Mouse (Mus musculus) embryonic facial prominence, embryonic 12.5 days (tissue): ENCODE measurements around the gene Zfp277. TPM values are rescaled to one million over a fixed set of nuclear protein-coding genes. Genes with fewer than 3 reads are reported as not detected.

Experiments
- ATAC-seq: fragments of 200-750 bp; cut with Nextera tagmentation; 2 replicates; pipeline ENCODE4 v1.8.0; 2017; ENCODE audit not compliant: insufficient number of reproducible peaks, insufficient read depth, low FRiP score, low TSS enrichment
- H3K27ac ChIP-seq: fragments of 300-500 bp; sonication (generic); 2 replicates; pipeline ENCODE4 v1.5.1; 2016; ENCODE audit warnings: mild to moderate bottlenecking
- H3K27me3 ChIP-seq: fragments of 300-500 bp; sonication (generic); 2 replicates; pipeline ENCODE4 v1.6.1; 2016; ENCODE audit warnings: mild to moderate bottlenecking, moderate library complexity
- H3K36me3 ChIP-seq: fragments of 300-500 bp; sonication (generic); 2 replicates; pipeline ENCODE4 v1.6.1; 2016; ENCODE audit warnings: mild to moderate bottlenecking
- H3K4me1 ChIP-seq: fragments of 300-500 bp; sonication (generic); 2 replicates; pipeline ENCODE4 v1.6.1; 2016
- H3K4me2 ChIP-seq: fragments of 300-500 bp; sonication (generic); replicated peaks from 2 replicates; pipeline ENCODE4 v1.6.1; 2016; ENCODE audit warnings: mild to moderate bottlenecking, moderate library complexity
- H3K4me3 ChIP-seq: fragments of 300-500 bp; sonication (generic); 2 replicates; pipeline ENCODE4 v1.5.1; 2016; ENCODE audit warnings: mild to moderate bottlenecking
- H3K9ac ChIP-seq: fragments of 300-500 bp; sonication (generic); 2 replicates; pipeline ENCODE4 v1.6.1; 2016; ENCODE audit warnings: mild to moderate bottlenecking, moderate library complexity
- H3K9me3 ChIP-seq: fragments of 300-500 bp; sonication (generic); 2 replicates; pipeline ENCODE4 v1.6.1; 2016; ENCODE audit warnings: mild to moderate bottlenecking, moderate library complexity
- WGBS: fragments of 180-500 bp; shearing (Covaris S2); methylation state at CpG from one replicate; pipeline ENCODE4 v1.1.7; 2016; 5-methylcytosine and 5-hydroxymethylcytosine counted together
- polyA plus RNA-seq: library from polyadenylated mRNA; unstranded; fragments of >200 nt; fragmentation: Nextera tagmentation; extraction: Ambion mirVana; gene quantifications from 2 replicates; pipeline ENCODE4 v1.2.1, GENCODE M21; 2016

Gene Zfp277
- polyA plus RNA-seq, 1 experiment from 2014 or later: 38.2 TPM

DNA sequence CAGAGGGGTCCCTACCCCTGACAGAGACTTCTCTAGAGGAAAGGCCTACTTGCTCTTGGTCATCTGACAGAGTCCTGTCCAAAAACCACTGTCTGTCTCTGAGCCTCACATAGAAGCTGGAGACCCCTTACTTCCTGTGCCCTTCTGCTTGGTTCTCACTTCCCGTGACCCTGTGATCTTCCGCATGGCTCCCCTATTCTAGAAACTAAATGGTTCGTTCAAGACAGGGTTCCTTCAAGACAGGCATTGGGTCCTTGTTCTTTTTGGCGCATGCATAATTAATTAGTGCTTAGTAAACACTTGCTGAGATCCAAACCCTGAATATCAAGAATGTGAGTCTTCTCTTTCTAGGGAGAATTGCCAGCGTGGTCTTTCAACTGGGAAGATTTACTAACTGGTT, 14.6 kb downstream of the Zfp277 start:
- 64% methylated on average over 5 of the region's 5 CpGs for WGBS
- H3K27me3 ChIP-seq: no peaks in the 10 kb centered on the region
- H3K9ac ChIP-seq: no peak overlapping the region
- no peaks in the 10 kb centered on the region for H3K36me3 ChIP-seq
- no peak for ATAC-seq
- H3K9me3 ChIP-seq: no peaks in the 10 kb centered on the region
- H3K27ac ChIP-seq: no peak overlapping the region
- peaks cover 17% of the 10 kb centered on the region for H3K4me1 ChIP-seq
- H3K4me3 ChIP-seq: no peak overlapping the region
- no peak overlapping the region for H3K4me2 ChIP-seq

DNA sequence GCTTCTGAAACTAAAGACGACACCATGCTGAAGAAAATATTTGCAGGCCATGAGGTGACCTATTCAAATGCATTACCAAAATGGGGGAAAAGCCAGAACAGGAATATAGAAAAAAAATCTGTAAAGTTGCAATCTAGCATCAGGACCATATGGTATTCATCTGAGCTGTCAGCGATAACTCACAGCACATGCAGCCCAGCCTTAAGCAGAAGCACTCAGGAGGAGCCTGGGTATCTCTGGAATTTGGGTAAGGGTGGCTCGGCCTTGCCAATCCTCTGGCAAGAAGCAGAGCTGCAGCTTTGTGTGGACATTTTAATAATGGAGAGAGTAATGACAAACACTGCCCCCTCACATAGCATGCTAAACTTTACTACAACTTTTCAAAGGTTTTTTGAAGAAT, 15.7 kb downstream of the Zfp277 start:
- 23% methylated on average over 3 of the region's 3 CpGs for WGBS
- no peak overlapping the region for H3K4me3 ChIP-seq
- H3K9me3 ChIP-seq: no peaks in the 10 kb centered on the region
- H3K9ac ChIP-seq: no peak overlapping the region
- peaks cover 17% of the 10 kb centered on the region for H3K4me1 ChIP-seq
- no peaks in the 10 kb centered on the region for H3K36me3 ChIP-seq
- no peaks in the 10 kb centered on the region for H3K27me3 ChIP-seq
- no peak for ATAC-seq
- H3K4me2 ChIP-seq: no peak overlapping the region
- 0 out of 2 replicates have a peak overlapping the region, but pooled peaks have one; percentile 41 for H3K27ac ChIP-seq

DNA sequence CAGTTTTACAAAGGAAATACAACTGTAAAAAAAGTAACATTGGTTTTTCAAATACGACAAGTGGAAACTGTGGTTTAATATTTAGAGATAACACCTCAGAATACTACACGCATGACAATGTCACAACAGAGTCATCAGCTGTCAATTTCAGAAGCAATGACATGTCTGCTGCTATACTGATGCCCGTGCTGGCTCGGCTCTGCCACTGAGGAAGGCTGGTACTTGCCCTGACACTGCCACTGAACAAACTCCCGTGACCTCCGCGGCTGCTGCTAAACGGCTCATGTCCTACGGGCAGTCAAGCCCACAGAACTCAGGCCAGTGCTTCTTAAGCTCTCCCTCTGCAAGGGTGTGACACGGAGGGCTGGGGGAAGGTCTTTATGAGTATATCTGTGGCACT, 18.1 kb downstream of the Zfp277 start:
- ATAC-seq: no peak
- Histone ChIP-seq H3K4me2 (no peak overlapping the region), H3K9ac (no peak overlapping the region), H3K27ac (no peak overlapping the region), H3K4me3 (no peak overlapping the region), H3K4me1 (peaks cover 17% of the 10 kb centered on the region), H3K27me3 (no peaks in the 10 kb centered on the region), H3K36me3 (no peaks in the 10 kb centered on the region), H3K9me3 (no peaks in the 10 kb centered on the region)
- WGBS: 82% methylated on average over 10 of the region's 10 CpGs

DNA sequence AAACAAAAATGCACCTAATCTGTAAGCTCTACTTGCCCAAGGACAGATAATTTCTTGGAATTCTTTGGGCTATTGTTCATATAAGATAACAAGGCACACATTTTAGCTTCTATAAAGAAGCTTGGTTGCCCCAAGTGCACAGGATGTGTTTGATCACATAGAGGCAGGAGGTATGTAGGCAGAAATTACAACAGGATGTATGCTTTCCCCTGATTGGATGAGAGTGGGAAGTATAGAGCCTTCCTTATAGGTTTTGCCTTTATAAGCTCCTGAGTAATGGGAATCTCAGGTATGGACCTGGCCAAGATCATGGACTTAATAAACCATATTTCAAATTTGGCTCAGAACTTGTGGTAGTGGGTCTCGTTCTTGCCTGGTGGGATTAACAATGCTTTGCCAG, 20.7 kb downstream of the Zfp277 start:
- H3K9me3 ChIP-seq: no peaks in the 10 kb centered on the region
- no peaks in the 10 kb centered on the region for H3K36me3 ChIP-seq
- 94% methylated on average over 1 of the region's 1 CpGs for WGBS
- H3K27me3 ChIP-seq: no peaks in the 10 kb centered on the region
- no peak overlapping the region for H3K4me2 ChIP-seq
- H3K4me3 ChIP-seq: no peak overlapping the region
- H3K4me1 ChIP-seq: peaks cover 6% of the 10 kb centered on the region
- no peak overlapping the region for H3K9ac ChIP-seq
- no peak for ATAC-seq
- H3K27ac ChIP-seq: no peak overlapping the region

DNA sequence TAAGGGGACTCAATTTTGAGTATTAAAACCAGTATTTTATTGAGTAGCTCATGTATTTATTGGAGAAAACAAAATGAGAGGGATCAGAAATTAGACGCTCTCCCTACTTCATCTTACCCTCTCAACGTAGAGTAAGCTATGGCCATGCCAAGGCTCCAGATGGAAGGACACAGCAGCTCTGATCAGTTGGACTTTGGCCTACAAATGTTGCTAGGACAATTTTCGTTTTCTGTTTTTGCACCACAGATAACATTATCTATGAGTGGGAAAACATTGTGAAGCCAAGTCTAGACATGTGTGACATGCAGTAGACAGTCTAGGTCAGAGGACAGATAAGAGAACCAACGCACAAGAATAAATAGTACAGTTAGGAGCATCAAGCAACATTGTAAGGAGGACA, 28.4 kb downstream of the Zfp277 start:
- H3K4me2 ChIP-seq: no peak overlapping the region
- no peak overlapping the region for H3K9ac ChIP-seq
- H3K27ac ChIP-seq: no peak overlapping the region
- no peaks in the 10 kb centered on the region for H3K9me3 ChIP-seq
- H3K36me3 ChIP-seq: no peaks in the 10 kb centered on the region
- no peak for ATAC-seq
- no peaks in the 10 kb centered on the region for H3K4me1 ChIP-seq
- no peak overlapping the region for H3K4me3 ChIP-seq
- no peaks in the 10 kb centered on the region for H3K27me3 ChIP-seq
- 92% methylated on average over 4 of the region's 4 CpGs for WGBS

DNA sequence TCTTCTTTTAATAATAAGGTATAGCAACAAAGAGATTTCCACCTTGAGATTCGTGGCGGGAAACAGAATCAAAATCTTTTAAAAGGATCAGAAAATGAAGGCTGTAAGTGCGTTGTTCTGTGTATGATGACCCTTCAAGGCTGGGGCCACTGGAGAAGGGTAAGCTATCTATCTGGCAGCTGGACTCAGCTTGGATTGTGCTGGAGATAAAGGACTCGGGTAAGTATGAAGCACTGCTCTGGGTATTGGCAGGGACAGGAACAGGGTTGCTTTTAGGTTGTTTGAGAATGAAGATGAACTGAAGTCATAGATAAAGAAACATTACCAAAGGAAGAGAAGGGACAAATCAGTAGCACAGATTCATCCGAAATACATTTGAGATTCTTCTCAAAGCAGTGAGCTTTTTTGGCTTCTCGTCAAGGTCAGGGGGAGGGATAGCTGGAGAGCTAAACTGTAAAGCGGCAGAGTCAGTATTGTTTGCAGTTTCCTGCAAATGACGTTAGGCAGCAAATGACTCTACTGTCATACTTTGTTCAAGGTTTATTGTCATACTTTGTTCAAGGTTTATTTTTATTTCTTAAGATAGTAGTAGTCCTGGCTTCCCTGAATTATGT, 30.3 kb downstream of the Zfp277 start:
- no peak for ATAC-seq
- Histone ChIP-seq H3K9ac (no peak overlapping the region), H3K4me3 (no peak overlapping the region), H3K4me2 (no peak overlapping the region), H3K4me1 (no peaks in the 10 kb centered on the region), H3K9me3 (no peaks in the 10 kb centered on the region), H3K27ac (no peak overlapping the region), H3K27me3 (no peaks in the 10 kb centered on the region), H3K36me3 (no peaks in the 10 kb centered on the region)
- 84% methylated on average over 8 of the region's 8 CpGs for WGBS

DNA sequence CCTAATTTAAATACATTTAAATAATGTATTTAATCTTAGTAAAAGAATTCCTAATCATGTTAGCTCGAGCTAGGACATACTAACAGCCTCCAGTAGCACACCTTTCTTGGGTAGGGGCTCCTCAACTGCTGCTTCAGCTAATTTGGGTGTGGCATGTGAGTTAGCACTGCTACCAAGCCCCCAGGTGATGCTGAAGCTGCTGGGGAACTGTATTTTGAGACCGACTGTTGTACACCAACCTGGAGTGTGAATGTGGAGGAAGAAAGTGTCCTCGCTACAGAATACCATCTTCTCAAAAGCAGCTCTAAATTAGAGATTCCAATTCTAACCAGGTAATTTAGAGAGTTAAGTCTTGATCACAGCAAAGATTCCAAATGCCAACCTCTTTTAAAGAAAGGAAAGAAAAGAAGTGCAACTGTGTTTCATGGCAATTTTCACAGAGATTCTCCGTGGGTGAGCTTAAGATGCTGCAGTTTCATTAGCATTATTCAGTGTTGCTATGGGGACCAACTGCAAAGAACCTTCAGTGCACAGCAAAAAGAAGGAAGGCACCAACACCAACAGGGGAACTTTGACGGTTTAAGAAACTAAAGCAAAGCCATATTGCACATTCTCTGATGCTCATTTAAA, 30.9 kb downstream of the Zfp277 start:
- Histone ChIP-seq H3K36me3 (0 out of 2 replicates have a peak, but pooled peaks cover under 1% of the 10 kb centered on the region), H3K4me1 (no peaks in the 10 kb centered on the region), H3K27ac (no peak overlapping the region), H3K9ac (no peak overlapping the region), H3K4me2 (no peak overlapping the region), H3K4me3 (no peak overlapping the region), H3K27me3 (no peaks in the 10 kb centered on the region), H3K9me3 (peaks cover under 1% of the 10 kb centered on the region; the same call in 1 of the 2 replicates)
- ATAC-seq: no peak
- 64% methylated on average over 5 of the region's 5 CpGs for WGBS

DNA sequence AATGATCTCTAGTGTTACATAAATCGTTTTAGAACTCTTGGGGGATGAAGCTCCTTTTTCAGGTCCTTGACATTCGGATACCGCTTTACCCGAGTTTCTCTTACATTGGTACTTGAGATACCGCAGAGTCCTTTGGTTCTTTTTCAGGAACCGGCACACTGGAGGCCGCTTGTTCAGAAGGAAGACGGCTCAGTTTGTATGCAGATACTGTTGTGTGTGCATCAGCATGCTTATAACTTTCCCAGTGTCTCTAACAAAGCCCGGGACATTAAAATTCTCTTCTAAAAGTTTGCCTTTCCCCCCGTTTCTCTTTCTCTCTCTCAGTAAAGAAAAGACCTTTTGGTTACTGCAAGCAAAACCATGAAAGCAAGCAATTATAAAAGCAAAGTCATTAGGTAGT, 45.9 kb downstream of the Zfp277 start:
- H3K36me3 ChIP-seq: no peaks in the 10 kb centered on the region
- no peak overlapping the region for H3K27ac ChIP-seq
- no peaks in the 10 kb centered on the region for H3K9me3 ChIP-seq
- no peak overlapping the region for H3K9ac ChIP-seq
- H3K4me2 ChIP-seq: no peak overlapping the region
- H3K4me3 ChIP-seq: no peak overlapping the region
- H3K27me3 ChIP-seq: no peaks in the 10 kb centered on the region
- no peaks in the 10 kb centered on the region for H3K4me1 ChIP-seq
- no peak for ATAC-seq
- 93% methylated on average over 10 of the region's 10 CpGs for WGBS

DNA sequence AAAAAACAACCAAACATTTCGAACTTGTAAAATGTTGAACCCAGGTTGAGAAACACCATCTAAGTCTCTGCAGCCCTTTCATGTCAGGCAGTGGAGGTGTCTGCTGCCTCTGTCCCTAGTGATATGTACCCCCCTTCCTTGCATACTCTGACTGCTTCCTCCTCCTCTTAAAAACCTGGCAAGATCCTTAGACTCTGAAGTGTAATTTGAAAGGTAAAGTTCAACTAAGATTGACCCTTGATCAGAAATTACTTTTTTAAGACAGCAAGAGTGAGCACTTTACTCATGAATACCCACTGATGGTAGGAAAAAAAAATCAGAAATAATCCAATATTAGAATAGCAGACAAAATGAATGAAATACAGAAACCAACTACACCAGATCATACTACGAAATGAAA, 46.3 kb downstream of the Zfp277 start:
- no peak overlapping the region for H3K27ac ChIP-seq
- no peak for ATAC-seq
- H3K36me3 ChIP-seq: no peaks in the 10 kb centered on the region
- H3K27me3 ChIP-seq: no peaks in the 10 kb centered on the region
- no peaks in the 10 kb centered on the region for H3K4me1 ChIP-seq
- H3K4me2 ChIP-seq: no peak overlapping the region
- no peaks in the 10 kb centered on the region for H3K9me3 ChIP-seq
- no peak overlapping the region for H3K9ac ChIP-seq
- 95% methylated on average over 2 of the region's 2 CpGs for WGBS
- H3K4me3 ChIP-seq: no peak overlapping the region

DNA sequence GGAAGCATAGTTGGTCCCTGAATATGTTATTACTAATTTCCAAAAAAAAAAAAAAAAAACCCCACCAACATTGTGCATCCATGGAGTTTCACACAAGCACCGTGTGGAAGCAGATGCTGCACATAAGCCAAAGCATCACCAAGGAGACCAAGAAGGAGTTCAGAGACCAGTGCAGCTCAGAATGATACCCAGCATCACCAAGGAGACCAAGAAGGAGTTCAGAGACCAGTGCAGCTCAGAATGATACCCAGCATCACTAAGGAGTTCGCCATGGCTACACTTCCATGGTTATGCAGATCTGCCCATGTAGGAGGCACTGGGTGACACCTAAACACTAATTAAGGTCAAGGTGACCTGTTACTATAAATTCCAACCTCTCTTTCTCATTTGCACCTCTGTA, 46.8 kb downstream of the Zfp277 start:
- no peaks in the 10 kb centered on the region for H3K27me3 ChIP-seq
- H3K4me1 ChIP-seq: no peaks in the 10 kb centered on the region
- WGBS: 95% methylated on average over 2 of the region's 2 CpGs
- H3K9me3 ChIP-seq: no peaks in the 10 kb centered on the region
- H3K27ac ChIP-seq: no peak overlapping the region
- ATAC-seq: no peak
- H3K4me3 ChIP-seq: no peak overlapping the region
- H3K9ac ChIP-seq: no peak overlapping the region
- no peak overlapping the region for H3K4me2 ChIP-seq
- no peaks in the 10 kb centered on the region for H3K36me3 ChIP-seq

DNA sequence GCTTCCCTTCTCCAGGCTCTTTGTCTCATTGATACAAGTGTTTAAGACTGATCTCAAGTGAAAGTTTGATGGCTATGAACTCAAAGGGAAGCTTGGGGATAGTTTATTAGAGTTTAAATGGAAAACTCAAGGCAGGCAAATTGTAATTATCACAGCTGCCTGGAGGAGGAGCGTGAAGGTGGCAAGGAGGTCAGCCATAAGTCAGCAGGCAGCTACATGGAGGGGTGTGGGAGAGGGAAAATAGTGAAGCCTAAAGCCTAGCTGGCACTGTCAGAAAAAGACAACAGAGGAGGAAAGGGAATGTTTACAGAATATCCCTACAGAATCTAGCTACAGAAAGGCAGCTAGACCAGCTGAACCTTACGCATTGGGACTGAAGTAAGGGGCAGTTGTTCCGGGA, 52.8 kb downstream of the Zfp277 start:
- Histone ChIP-seq H3K36me3 (no peaks in the 10 kb centered on the region), H3K4me2 (no peak overlapping the region), H3K9ac (no peak overlapping the region), H3K27ac (no peak overlapping the region), H3K9me3 (no peaks in the 10 kb centered on the region), H3K27me3 (no peaks in the 10 kb centered on the region), H3K4me1 (peaks cover under 1% of the 10 kb centered on the region; the same call in 1 of the 2 replicates), H3K4me3 (no peak overlapping the region)
- ATAC-seq: no peak
- 69% methylated on average over 3 of the region's 3 CpGs for WGBS

DNA sequence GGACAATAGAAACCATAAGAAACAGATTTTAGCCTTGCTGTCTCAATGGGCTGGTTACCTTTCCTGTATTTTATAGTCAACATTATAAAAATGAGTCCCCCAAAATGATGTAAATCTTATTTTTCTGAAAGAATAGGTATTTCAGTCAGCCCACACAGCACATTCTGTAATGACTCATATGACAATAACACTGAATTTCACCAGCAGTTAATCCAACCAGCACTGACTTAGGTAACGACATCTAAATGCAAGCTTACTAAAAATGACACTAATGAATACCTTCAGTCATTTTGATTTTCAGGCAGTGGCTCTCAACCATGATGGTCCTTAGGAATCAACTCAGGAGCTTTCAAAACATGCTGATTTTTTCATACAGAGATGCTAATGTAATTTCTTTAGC, 54.4 kb downstream of the Zfp277 start:
- 84% methylated on average over 1 of the region's 1 CpGs for WGBS
- no peak for ATAC-seq
- H3K4me3 ChIP-seq: no peak overlapping the region
- H3K4me2 ChIP-seq: no peak overlapping the region
- H3K4me1 ChIP-seq: peaks cover 5% of the 10 kb centered on the region; the same call in 1 of the 2 replicates
- H3K9me3 ChIP-seq: no peaks in the 10 kb centered on the region
- H3K27ac ChIP-seq: no peak overlapping the region
- H3K9ac ChIP-seq: no peak overlapping the region
- no peaks in the 10 kb centered on the region for H3K27me3 ChIP-seq
- no peaks in the 10 kb centered on the region for H3K36me3 ChIP-seq
